Mouse (Mus musculus) cerebral cortex, adult 2 months (tissue): ENCODE data around the gene Ttc38.

Experiments
- WGBS: fragments of 180-500 bp; shearing (Covaris S2); methylation state at CpG from one replicate; pipeline ENCODE4 v1.1.7; 2018; 5-methylcytosine and 5-hydroxymethylcytosine counted together

The Ttc38 gene

GRCm38 (mm10) chr15:85831954-85832590, at the start of gene Ttc38:
Gene Ttc38, plus strand, starts transcription at chr15:85832306.
- under 1% methylated on average over 27 of the region's 27 CpGs for WGBS

DNA sequence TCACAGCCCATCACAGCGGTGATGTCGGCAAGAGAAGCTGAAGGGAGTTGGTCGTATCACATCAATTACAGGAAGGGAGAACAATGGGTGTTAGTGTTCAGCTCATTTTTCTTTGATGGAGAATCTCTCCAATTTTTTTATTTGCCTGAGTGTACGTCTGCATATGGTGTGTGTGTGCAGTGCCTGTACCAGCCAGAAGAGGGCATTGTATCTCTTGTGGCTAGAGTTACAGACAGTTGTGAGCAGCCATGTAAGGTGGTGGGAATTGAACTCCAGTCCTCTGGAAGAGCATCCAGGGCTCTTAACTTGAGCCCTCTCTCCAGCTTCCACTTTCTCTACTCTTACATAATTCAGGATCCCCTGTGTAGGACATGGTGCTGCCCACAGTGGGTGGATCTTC, 49.0 kb upstream of the Ttc38 start:
- WGBS: 84% methylated on average over 4 of the region's 4 CpGs

DNA sequence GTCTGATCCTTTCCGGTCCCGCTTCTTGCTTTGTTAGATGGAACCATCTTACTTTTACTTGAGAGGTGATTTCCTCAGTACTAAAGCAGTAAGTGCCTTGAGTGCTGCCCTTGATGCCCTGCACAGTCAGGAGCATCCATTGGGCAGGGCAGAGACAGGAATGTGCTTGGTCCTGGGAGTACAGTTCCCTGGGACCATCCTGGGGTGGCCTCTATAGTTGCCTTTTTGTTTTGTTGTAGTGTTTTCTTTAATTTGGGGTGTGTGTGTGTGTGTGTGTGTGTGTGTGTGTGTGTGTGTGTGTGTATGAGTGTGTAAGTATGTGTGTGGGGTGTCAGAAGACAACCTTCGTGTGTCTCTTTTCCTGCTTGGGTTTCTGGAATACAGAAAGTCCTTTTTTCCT, 47.8 kb upstream of the Ttc38 start:
- 90% methylated on average over 3 of the region's 3 CpGs for WGBS

- WGBS: 62% methylated on average over 5 of the region's 5 CpGs
Observed at GRCm38 (mm10) chr15:85786711-85787110, 45.4 kb upstream of the Ttc38 start.

- WGBS: 93% methylated on average over 6 of the region's 6 CpGs
Observed at GRCm38 (mm10) chr15:85787482-85787881, 44.6 kb upstream of the Ttc38 start.

- 96% methylated on average over 4 of the region's 4 CpGs for WGBS
Observed at GRCm38 (mm10) chr15:85788051-85788450, 44.1 kb upstream of the Ttc38 start.

DNA sequence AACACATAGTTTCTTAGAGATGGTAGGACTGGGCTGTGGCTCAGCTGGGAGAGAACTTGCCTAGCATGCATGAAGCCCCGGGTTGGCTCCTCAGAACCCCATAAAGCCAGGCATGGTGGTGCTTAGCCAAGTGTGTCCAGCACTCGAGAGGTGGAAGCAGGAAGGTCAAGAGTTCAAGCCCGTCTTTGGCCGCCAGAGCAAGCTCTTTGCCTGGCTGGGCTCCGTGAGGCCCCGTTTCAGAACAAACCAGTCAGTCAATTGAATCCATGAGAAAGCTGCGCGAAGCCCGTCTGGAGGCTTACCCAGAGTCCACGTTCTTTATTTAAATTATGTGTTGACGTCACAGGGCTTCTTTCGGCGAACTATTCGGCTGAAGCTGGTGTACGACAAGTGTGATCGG, 43.5 kb upstream of the Ttc38 start:
- WGBS: 86% methylated on average over 16 of the region's 16 CpGs

DNA sequence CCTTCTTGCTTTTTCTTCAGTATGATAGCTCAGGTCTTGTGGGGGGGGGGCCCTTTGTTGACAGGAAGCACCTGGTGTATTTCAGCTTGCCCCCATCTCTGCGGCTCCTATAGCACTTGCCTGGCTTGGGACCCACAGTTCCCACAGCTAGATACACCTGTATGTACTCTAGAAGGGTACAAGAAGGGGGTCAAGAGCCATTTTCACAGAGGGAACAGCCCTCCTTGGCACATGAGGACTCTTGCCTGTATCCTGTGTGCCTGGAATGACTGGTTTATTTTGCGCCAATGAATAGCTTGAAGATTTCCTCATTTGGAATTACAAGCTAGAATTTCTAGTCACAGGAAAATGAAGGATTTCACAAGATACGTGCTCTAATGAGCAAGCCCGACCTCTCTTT, 40.7 kb upstream of the Ttc38 start:
- WGBS: 93% methylated on average over 4 of the region's 4 CpGs

DNA sequence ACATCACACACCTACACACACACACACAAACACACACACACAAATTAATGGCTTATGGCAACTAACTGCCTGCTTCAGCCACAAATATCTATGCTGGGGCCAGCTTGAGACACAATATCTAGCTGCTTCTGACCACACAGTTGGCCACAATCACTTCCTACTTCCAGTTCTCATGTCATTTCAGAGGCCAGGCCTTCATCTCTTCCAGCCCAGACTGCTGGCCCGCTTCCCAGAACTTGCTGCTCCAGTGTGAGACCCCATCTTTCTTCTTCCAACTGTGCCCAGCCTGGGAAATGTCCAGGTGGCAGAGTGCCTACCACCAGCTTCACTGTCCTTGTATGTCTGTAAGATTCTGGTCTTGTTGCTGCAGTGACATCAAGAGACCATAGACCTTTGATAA, 39.3 kb upstream of the Ttc38 start:
- 75% methylated on average over 1 of the region's 1 CpGs for WGBS

DNA sequence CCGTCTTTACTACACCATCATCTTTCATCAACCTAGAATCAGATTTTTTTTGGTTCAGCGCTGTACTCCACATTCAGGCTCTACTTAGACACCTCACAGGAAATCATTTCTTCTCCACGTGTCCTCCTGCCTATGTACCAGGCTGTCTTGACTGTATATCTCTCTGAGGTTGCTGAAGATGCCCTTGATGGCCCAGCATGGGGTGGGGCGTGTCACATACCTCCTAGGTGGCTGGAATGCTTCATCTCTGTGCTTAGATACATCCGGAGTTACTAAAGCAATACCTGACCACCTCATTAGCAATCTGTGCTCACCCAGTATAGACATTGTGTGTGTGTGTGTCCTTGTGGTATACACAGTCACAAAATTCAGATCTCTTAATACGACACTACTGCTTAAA, 36.6 kb upstream of the Ttc38 start:
- WGBS: 88% methylated on average over 6 of the region's 6 CpGs

DNA sequence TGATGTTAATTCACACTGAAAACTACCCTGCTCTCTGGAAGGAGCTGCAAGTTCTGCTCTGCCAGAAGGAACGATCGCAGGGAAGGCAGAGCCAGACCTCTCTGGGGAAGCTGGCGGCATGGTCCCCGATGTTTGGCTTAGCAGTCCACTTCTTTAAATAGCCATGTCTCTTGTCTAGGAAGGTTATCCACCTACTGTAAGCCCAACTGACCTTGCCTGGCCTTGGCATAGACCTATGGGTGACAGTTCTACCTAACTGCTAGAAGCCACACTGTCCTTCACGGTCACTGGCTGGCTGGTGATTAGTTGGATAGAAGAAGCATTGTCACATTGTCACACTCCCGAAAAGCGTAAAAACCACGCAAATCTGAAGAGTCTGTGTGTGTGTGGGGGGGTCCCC, 33.4 kb upstream of the Ttc38 start:
- WGBS: 86% methylated on average over 8 of the region's 8 CpGs

DNA sequence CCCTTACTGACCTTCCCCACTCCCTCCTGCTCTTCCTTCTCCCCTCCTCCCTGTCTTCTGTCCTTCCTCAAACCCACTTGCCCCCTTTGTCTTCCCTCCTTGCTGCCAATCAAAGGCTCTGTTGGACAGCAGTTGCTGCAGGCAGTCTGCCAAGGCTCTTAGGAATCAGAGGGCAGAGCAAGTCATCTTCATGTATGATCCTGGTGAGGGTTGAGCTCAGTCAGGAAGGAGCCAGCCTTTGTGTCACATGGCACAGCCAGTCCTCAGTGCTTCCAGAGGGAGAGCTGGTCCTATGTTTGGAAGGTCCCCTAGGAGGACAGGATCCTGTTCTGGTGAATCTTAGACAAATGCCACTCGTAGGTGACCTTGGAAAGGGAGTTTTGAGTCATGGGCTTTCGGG, 29.2 kb upstream of the Ttc38 start:
- 82% methylated on average over 2 of the region's 2 CpGs for WGBS

DNA sequence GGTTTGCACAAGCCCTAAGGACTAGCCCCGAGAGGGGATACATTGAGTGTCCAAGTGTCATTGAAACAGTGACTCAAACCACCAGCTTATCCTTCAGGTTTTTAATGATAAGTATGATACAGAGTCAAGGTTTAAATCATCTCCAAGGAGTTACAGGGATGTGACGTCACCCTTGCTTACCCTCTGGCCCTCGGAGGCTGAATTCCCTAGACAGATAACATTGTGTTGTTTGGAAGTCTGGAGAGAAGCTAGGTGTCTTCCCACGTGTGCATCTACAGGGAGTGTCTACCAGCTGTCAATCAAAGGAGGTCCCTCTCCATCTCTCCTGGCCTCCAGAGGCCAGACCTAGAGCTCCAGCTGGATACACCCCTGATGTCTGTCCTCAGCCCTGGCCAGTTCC, 25.2 kb upstream of the Ttc38 start:
- WGBS: 90% methylated on average over 4 of the region's 4 CpGs

- WGBS: 87% methylated on average over 4 of the region's 4 CpGs
Observed at GRCm38 (mm10) chr15:85807404-85807803, 24.7 kb upstream of the Ttc38 start.

DNA sequence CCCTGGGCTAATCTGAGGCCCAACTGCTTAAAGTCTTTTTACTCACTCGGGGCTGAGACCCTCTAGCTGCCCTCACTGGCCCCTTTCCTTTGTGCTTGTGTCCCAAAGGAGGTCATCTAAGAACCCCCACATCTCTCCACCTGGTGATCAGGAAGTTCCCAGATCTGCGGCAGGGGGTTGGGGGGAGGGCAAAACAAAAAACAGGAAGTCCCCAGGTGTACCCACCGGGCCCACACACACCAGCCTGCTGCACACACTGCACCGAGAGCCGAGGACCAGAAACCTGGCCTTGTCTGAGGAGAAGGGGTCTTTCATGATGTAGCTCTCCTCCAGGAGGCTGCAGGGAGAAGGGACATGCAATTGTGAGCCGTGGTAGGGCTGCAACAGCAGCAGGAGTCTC, 24.1 kb upstream of the Ttc38 start:
- 88% methylated on average over 6 of the region's 6 CpGs for WGBS

DNA sequence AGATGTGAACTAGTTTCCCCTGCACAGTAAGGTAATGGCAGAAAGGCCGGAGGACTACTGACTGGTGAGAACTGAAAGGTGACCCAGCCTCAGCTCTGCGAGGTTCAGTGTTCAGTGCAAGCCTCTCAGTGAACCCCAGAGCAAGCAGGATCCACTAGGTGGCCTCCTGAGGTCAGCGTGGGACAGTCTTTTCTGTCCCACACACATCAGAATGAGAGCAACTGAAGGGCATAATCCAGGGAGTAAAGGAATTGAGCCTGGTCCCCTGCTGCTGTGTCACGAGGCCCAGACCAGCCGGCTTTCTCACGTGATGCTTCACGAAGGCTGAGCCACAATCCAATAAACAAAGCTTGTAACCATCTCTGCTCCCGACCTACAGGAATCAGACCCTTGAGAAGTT, 23.7 kb upstream of the Ttc38 start:
- WGBS: 64% methylated on average over 8 of the region's 8 CpGs

DNA sequence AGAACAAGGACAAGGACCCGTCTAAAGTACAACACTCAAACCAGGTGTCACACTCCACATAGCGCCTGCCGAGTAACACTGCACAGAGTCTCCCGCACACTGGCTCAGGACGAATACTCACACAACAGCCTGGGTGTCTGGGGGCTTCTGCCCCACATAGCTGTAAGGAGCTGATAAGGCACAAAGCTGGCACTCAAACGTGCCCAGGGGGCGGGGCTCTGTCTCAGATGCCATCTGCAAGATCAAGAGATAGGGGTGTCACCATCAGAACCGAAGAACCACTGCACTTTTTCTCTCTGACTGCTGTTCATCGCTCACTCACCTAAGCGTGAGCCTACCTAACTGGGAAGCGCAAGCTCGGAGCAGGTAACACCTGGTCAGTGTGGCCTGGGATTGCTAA, 23.0 kb upstream of the Ttc38 start:
- 87% methylated on average over 12 of the region's 12 CpGs for WGBS

GRCm38 (mm10) chr15:85810462-85810805, 21.7 kb upstream of the Ttc38 start:
- WGBS: 39% methylated on average over 5 of the region's 5 CpGs

DNA sequence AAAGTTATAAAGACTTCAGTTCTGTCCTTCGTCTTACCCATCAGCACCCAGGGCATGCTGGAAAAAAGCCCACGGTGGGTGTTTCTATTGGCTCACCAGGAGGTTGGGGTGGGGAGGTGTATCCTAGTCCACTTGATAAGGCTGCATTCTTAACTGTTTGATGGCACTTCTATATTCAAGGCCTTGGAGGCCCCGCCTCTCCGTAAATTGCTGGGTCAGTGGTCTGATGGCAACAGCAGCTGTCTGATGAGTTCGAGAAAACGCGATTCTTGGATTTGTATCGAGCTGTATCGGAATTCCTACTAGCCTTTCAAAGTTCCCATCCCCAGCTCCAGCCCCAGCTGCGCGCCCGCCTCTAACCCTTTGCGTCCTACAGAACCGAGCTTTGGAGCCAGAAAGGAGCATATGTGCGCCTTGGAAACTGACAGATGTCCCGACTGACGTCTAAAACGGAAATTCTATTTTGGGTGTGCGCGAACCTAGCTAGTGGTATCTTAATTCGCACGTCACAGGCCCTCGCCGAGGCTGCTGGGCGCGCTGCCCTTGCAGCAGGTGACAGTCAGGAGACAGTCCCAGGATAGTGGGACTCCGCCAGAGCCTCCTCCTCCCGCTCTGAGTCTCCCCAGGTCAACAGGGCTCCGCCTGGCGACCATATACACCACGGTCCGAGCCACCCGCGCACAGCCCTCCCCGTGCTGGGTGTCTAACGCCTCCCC, 21.1 kb upstream of the Ttc38 start:
- WGBS: under 1% methylated on average over 36 of the region's 36 CpGs

DNA sequence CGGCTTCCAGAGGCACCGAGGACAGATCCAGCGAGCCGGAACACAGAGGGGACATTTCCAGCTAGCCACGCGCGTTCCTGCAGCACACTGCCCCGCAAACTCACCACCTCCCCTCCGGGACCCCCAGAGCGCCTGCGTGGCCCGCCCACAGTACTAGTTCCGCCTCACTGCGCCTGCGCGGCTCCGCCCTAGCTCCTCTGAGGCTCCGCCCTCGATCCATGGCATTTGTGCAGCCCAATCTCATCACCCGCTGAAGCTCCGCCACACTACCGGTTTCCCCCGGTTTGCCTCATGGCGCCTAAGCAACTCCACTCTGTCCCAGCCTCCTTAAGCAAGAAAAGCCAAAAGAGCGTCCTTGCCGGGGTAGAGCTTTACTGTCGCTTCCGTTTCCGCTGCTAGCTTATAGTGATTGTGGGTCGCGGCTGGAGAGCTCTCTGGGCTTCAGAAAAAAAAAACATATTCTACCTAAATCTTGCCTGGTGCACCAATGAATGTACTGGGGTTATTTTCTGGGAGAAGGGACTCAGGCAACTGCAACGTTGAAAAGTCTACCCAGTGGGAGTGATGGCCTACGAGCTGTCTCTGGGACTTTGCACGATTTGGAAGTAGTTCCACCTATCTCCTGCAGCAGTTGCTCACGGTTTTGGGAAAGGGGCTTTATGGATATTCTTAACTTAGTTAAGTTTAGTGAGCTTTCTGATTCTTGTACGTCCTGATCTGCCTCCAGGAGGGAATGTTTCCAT, 20.4 kb upstream of the Ttc38 start, which contains the start of gene Cdpf1:
Gene Cdpf1, minus strand, starts transcription at position 163 of the 743 bp plus-strand sequence.
- 2% methylated on average over 36 of the region's 36 CpGs for WGBS

DNA sequence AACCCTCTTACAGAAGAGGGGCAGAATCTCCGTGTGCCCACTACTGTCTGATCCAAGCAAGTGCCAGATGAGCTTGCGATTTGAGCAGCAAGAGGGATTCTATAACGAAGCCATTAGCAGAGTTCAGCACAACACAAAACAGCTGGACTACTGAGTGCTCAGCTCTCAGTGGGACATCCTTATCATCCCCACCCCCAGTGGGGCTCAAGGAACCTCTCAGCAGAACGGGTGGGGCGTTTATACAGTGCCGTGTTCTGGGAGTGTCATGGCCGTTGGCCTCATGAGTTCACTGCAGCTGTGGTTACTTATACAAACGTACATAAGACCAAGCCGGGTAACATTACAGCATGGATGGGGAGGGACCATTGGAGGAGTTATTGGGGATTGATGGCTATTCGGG, 18.7 kb upstream of the Ttc38 start:
- 62% methylated on average over 10 of the region's 10 CpGs for WGBS

GRCm38 (mm10) chr15:85821203-85822010, 10.7 kb upstream of the Ttc38 start, which contains the start of gene Pkdrej:
Gene Pkdrej, minus strand, starts transcription at chr15:85821734.
- WGBS: 3% methylated on average over 65 of the region's 65 CpGs
